ENCODE assay signal across 9 mouse cellular contexts in genomic region chr2:73279271-73280038, GRCm38 (mm10). TPM values are rescaled to one million over a fixed set of nuclear protein-coding genes. Genes with fewer than 3 reads are reported as not detected.
DNase-seq lines count a peak whose midpoint lies in the region; ATAC-seq and TF ChIP-seq lines count a peak whose summit lies in the region.
"Had no signal": no experiment of that assay in that cellular context is flagged by ENCODE, and none has a peak within 500 bp of the region (broad histone marks: within the 10 kb centered on the region; RNA-seq: fewer than 3 reads in every experiment).

No protein-coding gene starts in this region.

- H3K4me1 ChIP-seq in kidney, embryonic 16.5 days (ENCODE audit: insufficient read depth, low read length): peaks cover 24% of the 10 kb centered on the region
- no peaks in the 10 kb centered on the region for H3K4me1 ChIP-seq in hindbrain, postnatal 0 days (ENCODE audit: insufficient read depth, low read length)
- H3K4me1 ChIP-seq in neural tube, embryonic 13.5 days (replicated peaks): peaks cover 30% of the 10 kb centered on the region

- H3K4me2 ChIP-seq in kidney, embryonic 16.5 days (replicated peaks; ENCODE audit: low read depth, low read length): peak overlapping the region; percentile 8
- peak overlapping the region; percentile 25 for H3K4me2 ChIP-seq in hindbrain, postnatal 0 days (ENCODE audit: low read depth, low read length)
- peak overlapping the region; percentile 44 for H3K4me2 ChIP-seq in neural tube, embryonic 13.5 days

- intact Hi-C loops in left cerebral cortex, adult 2 months (cut with DNase I): loop anchor here (2.0 to 10.0 kb wide), 10 partner anchors 552 to 1855 kb away; partner anchors contain the start of genes Cdca7, Evx2, Hoxd10 and Hoxd9

- WGBS in kidney, embryonic 16.5 days: 2% methylated on average over 30 of the region's 31 CpGs
- 2% methylated on average over 30 of the region's 31 CpGs for WGBS in hindbrain, postnatal 0 days
- WGBS in neural tube, embryonic 13.5 days: under 1% methylated on average over 30 of the region's 31 CpGs

- no peak for DNase-seq in kidney, adult 9 months
- peak; percentile 60 for DNase-seq in embryo, embryonic 11 days
- peak; percentile 8 for DNase-seq in hindbrain, postnatal 0 days (ENCODE audit: low spot score)
- no peak for DNase-seq in lung, postnatal 10 days
- no peak for DNase-seq in left cerebral cortex, adult 2 months (ENCODE audit: extremely low spot score in 1 of 2, low spot score in 2 of 2)
- no peak for DNase-seq in adrenal gland, adult 18-20 months (ENCODE audit: low spot score in 2 of 2)

- no peaks in the 10 kb centered on the region for H3K9me3 ChIP-seq in kidney, embryonic 16.5 days (ENCODE audit: low read length)
- H3K9me3 ChIP-seq in hindbrain, postnatal 0 days (ENCODE audit: low read length): no peaks in the 10 kb centered on the region
- no peaks in the 10 kb centered on the region for H3K9me3 ChIP-seq in neural tube, embryonic 13.5 days

- no peak overlapping the region for H3K27ac ChIP-seq in kidney, embryonic 16.5 days (ENCODE audit: low read length)
- no peak overlapping the region for H3K27ac ChIP-seq in hindbrain, postnatal 0 days
- peak overlapping the region; percentile 15; the same call in 1 of the 2 replicates for H3K27ac ChIP-seq in neural tube, embryonic 13.5 days (replicated peaks)
- H3K27ac ChIP-seq in left cerebral cortex, adult 2 months: no peak overlapping the region; the same call in 1 of the 2 replicates

- H3K9ac ChIP-seq in kidney, embryonic 16.5 days (replicated peaks; ENCODE audit: low read length): no peak overlapping the region
- no peak overlapping the region for H3K9ac ChIP-seq in hindbrain, postnatal 0 days (replicated peaks; ENCODE audit: low read length)
- H3K9ac ChIP-seq in neural tube, embryonic 13.5 days: peak overlapping the region; percentile 35

- peak overlapping the region; percentile 25; the same call in 1 of the 2 replicates for H3K4me3 ChIP-seq in kidney, embryonic 16.5 days (ENCODE audit: low read length)
- no peak overlapping the region; the same call in 1 of the 2 replicates for H3K4me3 ChIP-seq in hindbrain, postnatal 0 days (ENCODE audit: low read length)
- peak overlapping the region; percentile 14; the same call in 1 of the 2 replicates for H3K4me3 ChIP-seq in neural tube, embryonic 13.5 days
- H3K4me3 ChIP-seq in left cerebral cortex, adult 2 months: no peak overlapping the region

- H3K27me3 ChIP-seq in kidney, embryonic 16.5 days (ENCODE audit: insufficient read depth, low read length): peaks cover 61% of the 10 kb centered on the region
- H3K27me3 ChIP-seq in hindbrain, postnatal 0 days (ENCODE audit: insufficient read depth, low read length): peaks cover 49% of the 10 kb centered on the region
- H3K27me3 ChIP-seq in neural tube, embryonic 13.5 days: peaks cover 69% of the 10 kb centered on the region

- H3K36me3 ChIP-seq in kidney, embryonic 16.5 days (ENCODE audit: insufficient read depth, low read length): no peaks in the 10 kb centered on the region
- H3K36me3 ChIP-seq in hindbrain, postnatal 0 days (ENCODE audit: insufficient read depth, low read length): no peaks in the 10 kb centered on the region
- no peaks in the 10 kb centered on the region for H3K36me3 ChIP-seq in neural tube, embryonic 13.5 days

- no peak for ATAC-seq in kidney, embryonic 16.5 days (ENCODE audit: low FRiP score, low TSS enrichment)
- no peak; the same call in 1 of the 2 replicates for ATAC-seq in hindbrain, postnatal 0 days
- 0 out of 2 replicates have a peak, but pooled peaks have one; percentile 28 for ATAC-seq in neural tube, embryonic 13.5 days (ENCODE audit: low read depth)

- no peak for TF ChIP-seq CTCF in hindbrain, postnatal 0 days (IDR thresholded peaks at IDR 0.05; ENCODE audit: low read depth)
- no peak for TF ChIP-seq CTCF in left cerebral cortex, adult 2 months (IDR thresholded peaks at IDR 0.05)

RNA-seq across cellular contexts. Expression of gene Sp9, which starts 7.7 kb away (rescaled TPM):
- polyA plus RNA-seq in kidney, embryonic 16.5 days (2015; fragmentation: Nextera tagmentation; extraction: Ambion mirVana): not detected in 2 replicates
- total RNA-seq in hindbrain, postnatal 0 days (2014; rRNA removed): 1.7 and 3.8 TPM in 2 replicates
- polyA plus RNA-seq in hindbrain, postnatal 0 days (2015; fragmentation: Nextera tagmentation; extraction: Ambion mirVana): 0.49 and 0.63 TPM in 2 replicates
- 1.5 TPM in 2 replicates for polyA plus RNA-seq in neural tube, embryonic 13.5 days (2015; fragmentation: Nextera tagmentation; extraction: Ambion mirVana)
- total RNA-seq in left cerebral cortex, adult 2 months (2021): 1 to 10 TPM; 2.7 to 4.0 TPM
- not detected for total RNA-seq in adrenal gland, adult 18-20 months (2021)
- total RNA-seq: heart, adult 18-20 months had no signal

RNA-seq across cellular contexts. Expression of gene Scrn3, which starts 32.9 kb away (rescaled TPM):
- polyA plus RNA-seq in kidney, embryonic 16.5 days (2015; fragmentation: Nextera tagmentation; extraction: Ambion mirVana): 19.2 and 19.3 TPM in 2 replicates
- 2.9 and 3.1 TPM in 2 replicates for total RNA-seq in hindbrain, postnatal 0 days (2014; rRNA removed)
- polyA plus RNA-seq in hindbrain, postnatal 0 days (2015; fragmentation: Nextera tagmentation; extraction: Ambion mirVana): 6.2 and 7.1 TPM in 2 replicates
- 9.0 and 10.2 TPM in 2 replicates for polyA plus RNA-seq in neural tube, embryonic 13.5 days (2015; fragmentation: Nextera tagmentation; extraction: Ambion mirVana)
- total RNA-seq in left cerebral cortex, adult 2 months (2021): 10 to 100 TPM; 17.8 to 19.5 TPM
- total RNA-seq in adrenal gland, adult 18-20 months (2021): 10 to 100 TPM; 18.8 to 21.2 TPM

RNA-seq across cellular contexts. Expression of gene Cir1, which starts 33.0 kb away (rescaled TPM):
- polyA plus RNA-seq in kidney, embryonic 16.5 days (2015; fragmentation: Nextera tagmentation; extraction: Ambion mirVana): 20.5 and 20.7 TPM in 2 replicates
- total RNA-seq in hindbrain, postnatal 0 days (2014; rRNA removed): 2.4 and 3.3 TPM in 2 replicates
- polyA plus RNA-seq in hindbrain, postnatal 0 days (2015; fragmentation: Nextera tagmentation; extraction: Ambion mirVana): 25.2 and 31.5 TPM in 2 replicates
- 29.2 and 30.4 TPM in 2 replicates for polyA plus RNA-seq in neural tube, embryonic 13.5 days (2015; fragmentation: Nextera tagmentation; extraction: Ambion mirVana)
- 10 to 100 TPM; 26.3 to 27.1 TPM for total RNA-seq in left cerebral cortex, adult 2 months (2021)
- total RNA-seq in adrenal gland, adult 18-20 months (2021): 10 to 100 TPM; 12.9 to 16.7 TPM

Comparison
In these comparisons a context has a peak if more than half of its experiments do, and no peak if none do; other contexts are left out.
1. H3K4me3 ChIP-seq: peak in kidney, embryonic 16.5 days (single experiment) and neural tube, embryonic 13.5 days (single experiment); none in hindbrain, postnatal 0 days (single experiment) and left cerebral cortex, adult 2 months (single experiment).
2. DNase-seq: peak in embryo, embryonic 11 days (single experiment) and hindbrain, postnatal 0 days (single experiment); none in kidney, adult 9 months (single experiment), lung, postnatal 10 days (single experiment), left cerebral cortex, adult 2 months (0 of 2) and adrenal gland, adult 18-20 months (0 of 2).
3. Peak in every context shown above with its lines, with median percentiles within 50 percentile points of each other: H3K4me2 ChIP-seq.